Mouse (Mus musculus): ENCODE measurements around the gene Cd276. TPM values are rescaled to one million over a fixed set of nuclear protein-coding genes. Genes with fewer than 3 reads are reported as not detected.

Cd276 gene
- polyA plus RNA-seq (2014; fragmentation: Nextera tagmentation; extraction: Ambion mirVana), result 25.3 and 45.4 TPM in 2 replicates

DNA sequence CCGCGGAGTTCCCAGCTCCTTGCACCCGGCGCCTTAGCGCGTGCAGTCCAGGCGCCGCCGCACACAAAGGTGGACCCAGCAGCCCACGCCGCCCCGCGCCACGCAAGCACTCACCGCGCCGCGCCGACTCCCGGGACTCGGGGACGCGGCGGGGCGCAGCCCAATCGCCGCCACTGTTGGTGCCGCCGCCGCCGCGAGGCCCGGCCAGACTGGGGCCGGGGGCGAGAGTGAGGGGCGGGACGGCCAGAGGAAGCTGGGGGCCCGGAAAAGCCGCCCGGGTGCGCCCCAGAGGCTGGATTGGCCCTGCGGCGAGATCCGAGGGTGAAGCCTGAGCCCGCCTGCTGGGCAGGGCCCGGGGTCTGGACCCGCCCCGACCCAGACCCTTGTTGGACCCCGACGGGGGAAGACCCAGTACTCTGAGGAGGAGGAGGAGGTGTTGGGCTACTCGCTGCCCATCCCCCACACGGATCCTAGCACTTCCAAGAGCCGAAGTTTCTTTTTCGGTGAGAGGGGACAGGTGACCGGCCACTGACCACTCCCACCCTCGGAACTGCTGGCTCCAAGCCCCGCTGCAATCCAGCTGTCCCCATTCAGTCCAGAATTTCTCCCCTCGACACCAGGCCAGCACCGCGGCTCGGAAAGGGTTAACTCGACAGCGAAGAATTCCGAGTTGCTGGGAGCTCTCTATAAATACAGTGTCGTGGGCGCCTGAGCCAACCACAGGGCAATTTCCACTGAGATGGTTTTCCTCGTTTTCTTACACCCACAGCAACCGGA lies at the start of gene Cd276:
Gene Cd276, minus strand, starts transcription at position 530 of the 777 bp plus-strand sequence.
- peak; percentile 81 for ATAC-seq (ENCODE audit: low FRiP score, low TSS enrichment)
- H3K4me3 ChIP-seq (ENCODE audit: low read length), result peak within 1 kb of the TSS; percentile 90
- peak within 1 kb of the TSS; percentile 92 for H3K27ac ChIP-seq (ENCODE audit: low read depth, low read length)
- WGBS, result under 1% methylated on average over 66 of the region's 68 CpGs
- H3K4me1 ChIP-seq (ENCODE audit: control insufficient read depth, insufficient read depth, low read length), result peaks cover 12% of the 10 kb centered on the region; the same call in 1 of the 2 replicates
- peak within 1 kb of the TSS; percentile 95 for H3K9ac ChIP-seq (ENCODE audit: low read depth, low read length)
- H3K4me2 ChIP-seq (replicated peaks; ENCODE audit: low read depth, low read length), result peak within 1 kb of the TSS; percentile 89
- no peaks in the 10 kb centered on the region for H3K27me3 ChIP-seq (ENCODE audit: control insufficient read depth, insufficient read depth, low read length)
- H3K9me3 ChIP-seq (ENCODE audit: control insufficient read depth, low read length), result no peaks in the 10 kb centered on the region
- no peaks in the 10 kb centered on the region for H3K36me3 ChIP-seq (ENCODE audit: control insufficient read depth, insufficient read depth, low read length)

- Histone ChIP-seq H3K4me2 (replicated peaks; ENCODE audit: low read depth, low read length) (no peak overlapping the region), H3K9ac (ENCODE audit: low read depth, low read length) (no peak overlapping the region), H3K27me3 (ENCODE audit: control insufficient read depth, insufficient read depth, low read length) (no peaks in the 10 kb centered on the region), H3K4me1 (ENCODE audit: control insufficient read depth, insufficient read depth, low read length) (no peaks in the 10 kb centered on the region), H3K27ac (ENCODE audit: low read depth, low read length) (no peak overlapping the region), H3K9me3 (ENCODE audit: control insufficient read depth, low read length) (no peaks in the 10 kb centered on the region), H3K4me3 (ENCODE audit: low read length) (no peak overlapping the region), H3K36me3 (ENCODE audit: control insufficient read depth, insufficient read depth, low read length) (no peaks in the 10 kb centered on the region)
- 87% methylated on average over 1 of the region's 1 CpGs for WGBS
- ATAC-seq (ENCODE audit: low FRiP score, low TSS enrichment), result no peak
Observed at GRCm38 (mm10) chr9:58595313-58595712, 40.1 kb upstream of the Cd276 start.

DNA sequence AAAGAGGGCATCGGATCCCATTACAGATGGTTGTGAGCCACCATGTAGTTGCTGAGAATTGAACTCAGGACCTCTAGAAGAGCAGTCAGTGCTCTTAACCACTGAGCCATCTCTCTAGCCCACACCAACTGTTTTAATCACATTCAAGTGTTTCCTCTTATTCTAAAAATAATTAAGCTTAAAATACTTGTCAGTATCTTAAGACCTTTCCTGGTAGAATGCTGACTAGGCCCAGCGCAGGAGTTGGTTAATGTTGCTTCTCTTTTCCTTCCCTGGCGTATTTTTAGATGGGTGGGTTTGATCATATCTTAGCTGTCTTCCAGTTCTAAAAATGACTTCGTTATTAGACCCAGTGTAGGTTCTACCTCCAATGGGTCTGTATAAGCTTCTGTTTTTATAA lies 33.4 kb upstream of the Cd276 start:
- WGBS, result 88% methylated on average over 4 of the region's 4 CpGs
- ATAC-seq (ENCODE audit: low FRiP score, low TSS enrichment), result no peak
- H3K4me1 ChIP-seq (ENCODE audit: control insufficient read depth, insufficient read depth, low read length), result no peaks in the 10 kb centered on the region
- H3K36me3 ChIP-seq (ENCODE audit: control insufficient read depth, insufficient read depth, low read length), result no peaks in the 10 kb centered on the region
- H3K27me3 ChIP-seq (ENCODE audit: control insufficient read depth, insufficient read depth, low read length), result no peaks in the 10 kb centered on the region
- H3K4me3 ChIP-seq (ENCODE audit: low read length), result no peak overlapping the region
- no peak overlapping the region for H3K9ac ChIP-seq (ENCODE audit: low read depth, low read length)
- H3K9me3 ChIP-seq (ENCODE audit: control insufficient read depth, low read length), result no peaks in the 10 kb centered on the region
- no peak overlapping the region for H3K27ac ChIP-seq (ENCODE audit: low read depth, low read length)
- no peak overlapping the region for H3K4me2 ChIP-seq (replicated peaks; ENCODE audit: low read depth, low read length)

- Histone ChIP-seq H3K9ac (ENCODE audit: low read depth, low read length) (no peak overlapping the region), H3K4me2 (replicated peaks; ENCODE audit: low read depth, low read length) (no peak overlapping the region), H3K9me3 (ENCODE audit: control insufficient read depth, low read length) (no peaks in the 10 kb centered on the region), H3K36me3 (ENCODE audit: control insufficient read depth, insufficient read depth, low read length) (no peaks in the 10 kb centered on the region), H3K27me3 (ENCODE audit: control insufficient read depth, insufficient read depth, low read length) (no peaks in the 10 kb centered on the region), H3K27ac (ENCODE audit: low read depth, low read length) (no peak overlapping the region), H3K4me1 (ENCODE audit: control insufficient read depth, insufficient read depth, low read length) (peaks cover 9% of the 10 kb centered on the region), H3K4me3 (ENCODE audit: low read length) (no peak overlapping the region)
- WGBS, result 86% methylated on average over 1 of the region's 1 CpGs
- no peak for ATAC-seq (ENCODE audit: low FRiP score, low TSS enrichment)
Observed at GRCm38 (mm10) chr9:58584323-58584722, 29.1 kb upstream of the Cd276 start.

- H3K9me3 ChIP-seq (ENCODE audit: control insufficient read depth, low read length), result no peaks in the 10 kb centered on the region
- peaks cover 9% of the 10 kb centered on the region for H3K4me1 ChIP-seq (ENCODE audit: control insufficient read depth, insufficient read depth, low read length)
- peak overlapping the region; percentile 81 for H3K4me2 ChIP-seq (replicated peaks; ENCODE audit: low read depth, low read length)
- H3K36me3 ChIP-seq (ENCODE audit: control insufficient read depth, insufficient read depth, low read length), result no peaks in the 10 kb centered on the region
- H3K27ac ChIP-seq (ENCODE audit: low read depth, low read length), result peak overlapping the region; percentile 97; the same call in 1 of the 2 replicates
- ATAC-seq (ENCODE audit: low FRiP score, low TSS enrichment), result no peak
- WGBS, result 2% methylated on average over 8 of the region's 8 CpGs
- no peaks in the 10 kb centered on the region for H3K27me3 ChIP-seq (ENCODE audit: control insufficient read depth, insufficient read depth, low read length)
- peak overlapping the region; percentile 97 for H3K4me3 ChIP-seq (ENCODE audit: low read length)
- peak overlapping the region; percentile 95 for H3K9ac ChIP-seq (ENCODE audit: low read depth, low read length)
Observed at GRCm38 (mm10) chr9:58583267-58583641, 28.0 kb upstream of the Cd276 start.

DNA sequence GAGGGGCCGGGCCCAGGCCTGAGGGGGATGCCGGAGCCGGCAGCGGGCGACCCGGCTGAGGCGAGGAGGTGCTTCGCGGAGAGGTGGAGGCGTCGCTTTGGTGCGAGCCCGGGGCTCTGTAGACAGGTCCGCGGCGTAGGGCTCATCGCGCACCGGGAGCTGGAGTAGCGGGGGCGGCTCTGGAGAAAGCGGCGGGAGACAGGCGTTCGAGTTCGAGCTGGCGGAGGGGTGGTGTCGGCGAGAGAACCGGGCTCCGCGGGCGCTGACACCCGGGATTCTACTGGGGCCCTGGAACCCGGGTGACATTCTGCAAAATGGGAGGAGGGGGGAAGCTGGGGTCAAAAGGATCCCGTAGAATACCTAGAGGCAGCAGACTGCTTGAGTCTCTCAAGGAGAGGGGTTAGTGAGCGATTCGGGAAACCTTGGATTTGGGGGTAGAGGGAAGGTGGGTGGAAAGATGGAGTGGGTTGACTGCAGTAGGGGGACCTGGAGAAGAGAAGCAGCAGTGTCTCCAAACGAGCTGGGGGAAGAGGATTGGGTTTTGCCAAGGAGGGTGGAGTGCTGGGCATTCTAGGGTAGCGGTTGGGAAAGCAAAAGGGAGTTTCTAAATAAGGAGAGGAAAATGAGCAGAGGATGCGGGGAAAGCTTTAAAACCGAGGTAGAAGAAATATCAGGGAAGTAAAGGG lies 27.5 kb upstream of the Cd276 start:
- H3K36me3 ChIP-seq (ENCODE audit: control insufficient read depth, insufficient read depth, low read length), result no peaks in the 10 kb centered on the region
- no peak; the same call in none of the 2 replicates for ATAC-seq (ENCODE audit: low FRiP score, low TSS enrichment)
- peak overlapping the region; percentile 97 for H3K4me3 ChIP-seq (ENCODE audit: low read length)
- peak overlapping the region; percentile 95 for H3K9ac ChIP-seq (ENCODE audit: low read depth, low read length)
- peak overlapping the region; percentile 81 for H3K4me2 ChIP-seq (replicated peaks; ENCODE audit: low read depth, low read length)
- peaks cover 9% of the 10 kb centered on the region for H3K4me1 ChIP-seq (ENCODE audit: control insufficient read depth, insufficient read depth, low read length)
- peak overlapping the region; percentile 97 for H3K27ac ChIP-seq (ENCODE audit: low read depth, low read length)
- no peaks in the 10 kb centered on the region for H3K9me3 ChIP-seq (ENCODE audit: control insufficient read depth, low read length)
- H3K27me3 ChIP-seq (ENCODE audit: control insufficient read depth, insufficient read depth, low read length), result no peaks in the 10 kb centered on the region
- WGBS, result 0% methylated on average over 42 of the region's 42 CpGs

DNA sequence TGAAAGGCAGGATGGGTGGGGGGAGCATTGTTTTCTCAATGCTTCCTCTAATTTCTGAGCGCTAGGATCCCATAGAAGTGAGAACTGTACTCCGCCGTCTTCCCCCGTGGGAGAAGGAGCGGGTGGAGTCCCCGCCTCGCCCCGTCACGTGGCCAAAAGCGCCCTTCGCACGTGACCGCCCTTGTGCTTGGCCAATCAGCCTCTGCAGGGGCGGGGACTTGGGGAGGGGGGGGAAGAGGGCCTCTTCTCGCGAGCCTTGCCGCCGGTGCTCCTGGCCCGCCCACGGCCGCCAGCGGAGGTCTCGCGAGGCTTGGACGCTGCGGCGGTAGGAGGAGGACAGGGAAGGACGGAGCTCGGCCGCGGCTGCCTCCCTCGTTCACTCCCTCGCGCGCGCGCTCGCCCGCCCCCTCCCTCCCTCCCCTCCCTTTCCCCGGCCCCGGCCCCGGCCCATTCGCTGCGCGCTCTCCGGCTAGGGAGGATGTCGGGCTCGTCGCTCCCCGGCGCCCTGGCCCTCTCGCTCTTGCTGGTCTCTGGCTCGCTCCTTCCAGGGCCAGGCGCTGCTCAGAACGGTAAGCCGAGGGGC lies 26.8 kb upstream of the Cd276 start, which contains the start of gene Nptn:
Gene Nptn, plus strand, starts transcription at position 283 of the 583 bp plus-strand sequence.
- Histone ChIP-seq H3K27ac (ENCODE audit: low read depth, low read length) (peak within 1 kb of the TSS; percentile 97), H3K36me3 (ENCODE audit: control insufficient read depth, insufficient read depth, low read length) (no peaks in the 10 kb centered on the region), H3K4me1 (ENCODE audit: control insufficient read depth, insufficient read depth, low read length) (peaks cover 9% of the 10 kb centered on the region), H3K9me3 (ENCODE audit: control insufficient read depth, low read length) (no peaks in the 10 kb centered on the region), H3K4me3 (ENCODE audit: low read length) (peak within 1 kb of the TSS; percentile 97), H3K9ac (ENCODE audit: low read depth, low read length) (peak within 1 kb of the TSS; percentile 95), H3K4me2 (replicated peaks; ENCODE audit: low read depth, low read length) (peak within 1 kb of the TSS; percentile 81), H3K27me3 (ENCODE audit: control insufficient read depth, insufficient read depth, low read length) (no peaks in the 10 kb centered on the region)
- ATAC-seq (ENCODE audit: low FRiP score, low TSS enrichment), result peak; percentile 98
- under 1% methylated on average over 48 of the region's 56 CpGs for WGBS

DNA sequence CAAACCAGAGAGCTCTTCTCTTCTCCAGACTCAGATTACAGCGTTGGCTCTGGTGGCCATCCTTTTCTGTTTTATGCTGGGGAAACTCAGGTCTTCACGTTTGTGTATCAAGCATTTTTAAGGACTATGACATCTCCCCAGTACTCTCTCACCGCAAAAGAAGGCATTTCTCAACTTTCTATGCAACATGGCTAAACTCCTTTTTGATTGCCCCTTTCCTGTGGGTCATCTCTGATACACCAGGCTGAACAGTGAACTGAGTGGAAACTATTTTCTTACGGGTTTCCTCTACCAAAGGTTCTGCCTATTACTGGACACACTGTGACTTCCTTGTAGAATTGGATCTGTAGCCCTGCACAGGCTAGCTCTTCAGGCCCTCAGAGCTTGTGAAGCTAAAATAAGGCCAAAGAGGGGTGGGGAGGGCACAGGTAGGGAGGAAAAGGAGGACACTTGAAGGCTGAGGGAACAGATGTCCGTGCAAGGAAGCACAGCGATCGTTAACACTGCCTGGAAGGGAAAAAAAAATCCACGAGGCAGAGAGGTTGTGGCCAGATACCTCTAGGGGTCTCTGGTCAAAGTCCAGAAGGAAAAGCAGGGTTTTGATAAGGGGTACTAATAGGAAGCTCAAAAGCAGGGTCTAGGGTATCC lies 26.2 kb upstream of the Cd276 start:
- peak overlapping the region; percentile 43 for H3K4me2 ChIP-seq (replicated peaks; ENCODE audit: low read depth, low read length)
- peak overlapping the region; percentile 97 for H3K4me3 ChIP-seq (ENCODE audit: low read length)
- peaks cover 9% of the 10 kb centered on the region for H3K4me1 ChIP-seq (ENCODE audit: control insufficient read depth, insufficient read depth, low read length)
- H3K27ac ChIP-seq (ENCODE audit: low read depth, low read length), result peak overlapping the region; percentile 76
- ATAC-seq (ENCODE audit: low FRiP score, low TSS enrichment), result no peak; the same call in 1 of the 2 replicates
- 28% methylated on average over 8 of the region's 8 CpGs for WGBS
- no peaks in the 10 kb centered on the region for H3K36me3 ChIP-seq (ENCODE audit: control insufficient read depth, insufficient read depth, low read length)
- peak overlapping the region; percentile 48 for H3K9ac ChIP-seq (ENCODE audit: low read depth, low read length)
- no peaks in the 10 kb centered on the region for H3K9me3 ChIP-seq (ENCODE audit: control insufficient read depth, low read length)
- no peaks in the 10 kb centered on the region for H3K27me3 ChIP-seq (ENCODE audit: control insufficient read depth, insufficient read depth, low read length)
